ENCODE assay signal across 11 mouse cellular contexts in the genomic region with DNA sequence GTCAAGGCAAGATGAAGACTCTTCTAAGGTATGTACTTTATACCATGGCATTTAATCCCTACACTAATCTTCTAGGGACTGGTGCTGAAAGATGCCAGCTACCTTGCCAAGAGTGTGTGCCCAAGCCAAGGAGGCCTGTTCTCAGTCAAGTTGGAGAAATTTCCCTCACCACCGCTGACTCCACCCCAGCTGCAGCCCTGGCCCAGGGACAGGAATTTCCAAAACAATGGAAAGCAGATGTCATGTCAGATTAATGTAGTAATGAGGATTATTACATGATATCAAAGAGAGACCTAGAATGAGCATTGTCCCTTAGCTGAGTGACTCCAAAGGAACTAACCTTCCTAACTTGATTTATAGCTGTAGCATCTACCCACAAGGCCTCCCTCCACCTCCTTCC. TPM values are rescaled to one million over a fixed set of nuclear protein-coding genes. Genes with fewer than 3 reads are reported as not detected.
DNase-seq lines count a peak whose midpoint lies in the region; ATAC-seq and TF ChIP-seq lines count a peak whose summit lies in the region.
"Had no signal": no experiment of that assay in that cellular context is flagged by ENCODE, and none has a peak within 500 bp of the region (broad histone marks: within the 10 kb centered on the region; RNA-seq: fewer than 3 reads in every experiment).

No protein-coding gene starts in this region.

- no peak for TF ChIP-seq CTCF in layer of hippocampus, adult 2 months (conservative IDR thresholded peaks at IDR 0.05)
- TF ChIP-seq CTCF in midbrain, postnatal 0 days (IDR thresholded peaks at IDR 0.05): no peak

- ATAC-seq in midbrain, postnatal 0 days (ENCODE audit: low FRiP score): no peak

- H3K4me3 ChIP-seq in layer of hippocampus, adult 2 months: no peak overlapping the region
- H3K4me3 ChIP-seq in midbrain, postnatal 0 days (ENCODE audit: low read depth, low read length): no peak overlapping the region
- H3K4me3 ChIP-seq: heart, embryonic 13.5 days had no signal

- H3K27me3 ChIP-seq in midbrain, postnatal 0 days (ENCODE audit: insufficient read depth, low read length): no peaks in the 10 kb centered on the region

- H3K9ac ChIP-seq in midbrain, postnatal 0 days (replicated peaks; ENCODE audit: low read length, poor library complexity, severe bottlenecking): no peak overlapping the region
- H3K9ac ChIP-seq: heart, embryonic 13.5 days had no signal

- no peaks in the 10 kb centered on the region for H3K9me3 ChIP-seq in midbrain, postnatal 0 days (ENCODE audit: low read length)
- H3K9me3 ChIP-seq: heart, embryonic 13.5 days had no signal

- H3K4me1 ChIP-seq in midbrain, postnatal 0 days (ENCODE audit: insufficient read depth, low read length): peaks cover 11% of the 10 kb centered on the region; the same call in 1 of the 2 replicates

- H3K27ac ChIP-seq in layer of hippocampus, adult 2 months: peak overlapping the region; percentile 55
- H3K27ac ChIP-seq in midbrain, postnatal 0 days (ENCODE audit: low read depth, low read length): no peak overlapping the region
- H3K27ac ChIP-seq: heart, embryonic 13.5 days had no signal

- H3K36me3 ChIP-seq in midbrain, postnatal 0 days (ENCODE audit: insufficient read depth, low read length): no peaks in the 10 kb centered on the region
- H3K36me3 ChIP-seq: heart, embryonic 13.5 days had no signal

- H3K4me2 ChIP-seq in midbrain, postnatal 0 days (ENCODE audit: low read depth, low read length, poor library complexity, severe bottlenecking): no peak overlapping the region
- H3K4me2 ChIP-seq: heart, embryonic 13.5 days; liver, embryonic 11.5 days had no signal

- 33% methylated on average over 1 of the region's 1 CpGs for WGBS in midbrain, postnatal 0 days

- DNase-seq in adrenal gland, adult (ENCODE audit: inconsistent age in 2 of 2, low spot score in 1 of 2): peak; percentile 31 to 72
- DNase-seq in adrenal gland, postnatal 25 days: no peak
- DNase-seq in layer of hippocampus, adult 2 months (ENCODE audit: low spot score in 2 of 2): no peak
- no peak for DNase-seq in layer of hippocampus, adult 9-11 months
- DNase-seq in kidney, postnatal 14 days: peak; percentile 53
- DNase-seq in midbrain, postnatal 0 days (ENCODE audit: low spot score): peak; percentile 2
- DNase-seq in ovary, postnatal 14 days (ENCODE audit: low spot score): no peak
- DNase-seq in urinary bladder, adult 2 months (ENCODE audit: low spot score): no peak

RNA-seq across cellular contexts. Expression of gene Stx3, which starts 8.3 kb away (rescaled TPM):
- 11.0 and 12.8 TPM in 2 replicates for total RNA-seq in adrenal gland, postnatal 25 days (2021)
- total RNA-seq in layer of hippocampus, adult 2 months (2021): 10 to 100 TPM; 30.6 to 39.3 TPM
- 28.8 and 35.0 TPM in 2 replicates for total RNA-seq in midbrain, postnatal 0 days (2014; rRNA removed)
- 36.6 and 37.8 TPM in 2 replicates for polyA plus RNA-seq in midbrain, postnatal 0 days (2015; fragmentation: Nextera tagmentation; extraction: Ambion mirVana)
- 16.9 and 19.3 TPM in 2 replicates for polyA plus RNA-seq in urinary bladder, adult 2 months (2012; rRNA removed)

RNA-seq across cellular contexts. Expression of gene Olfr1417, which starts 28.2 kb away (rescaled TPM):
- total RNA-seq in adrenal gland, postnatal 25 days (2021): not detected in 2 replicates
- not detected for total RNA-seq in layer of hippocampus, adult 2 months (2021)
- total RNA-seq in midbrain, postnatal 0 days (2014; rRNA removed): not detected in 2 replicates
- polyA plus RNA-seq in midbrain, postnatal 0 days (2015; fragmentation: Nextera tagmentation; extraction: Ambion mirVana): 0.16 and 0.18 TPM in 2 replicates
- 0.08 TPM in 1 of 2 replicates, not detected in the other for polyA plus RNA-seq in urinary bladder, adult 2 months (2012; rRNA removed)
- total RNA-seq: layer of hippocampus, postnatal 10 days had no signal
- polyA plus RNA-seq: heart, embryonic 13.5 days; liver, embryonic 11.5 days had no signal

RNA-seq across cellular contexts. Expression of gene Mrpl16, which starts 40.7 kb away (rescaled TPM):
- total RNA-seq in adrenal gland, postnatal 25 days (2021): 59.2 and 61.6 TPM in 2 replicates
- total RNA-seq in layer of hippocampus, adult 2 months (2021): 10 to 100 TPM; 31.2 to 34.6 TPM
- 15.6 and 22.8 TPM in 2 replicates for total RNA-seq in midbrain, postnatal 0 days (2014; rRNA removed)
- 52.3 and 53.0 TPM in 2 replicates for polyA plus RNA-seq in midbrain, postnatal 0 days (2015; fragmentation: Nextera tagmentation; extraction: Ambion mirVana)
- 32.9 and 33.0 TPM in 2 replicates for polyA plus RNA-seq in urinary bladder, adult 2 months (2012; rRNA removed)

RNA-seq across cellular contexts. Expression of gene Olfr1418, which starts 50.0 kb away (rescaled TPM):
- total RNA-seq in adrenal gland, postnatal 25 days (2021): not detected in 2 replicates
- not detected for total RNA-seq in layer of hippocampus, adult 2 months (2021)
- total RNA-seq in midbrain, postnatal 0 days (2014; rRNA removed): not detected in 2 replicates
- polyA plus RNA-seq in midbrain, postnatal 0 days (2015; fragmentation: Nextera tagmentation; extraction: Ambion mirVana): not detected in 2 replicates
- polyA plus RNA-seq in urinary bladder, adult 2 months (2012; rRNA removed): not detected in 2 replicates
- total RNA-seq: layer of hippocampus, postnatal 10 days had no signal
- polyA plus RNA-seq: heart, embryonic 13.5 days; liver, embryonic 11.5 days had no signal

Comparison
In these comparisons a context has a peak if more than half of its experiments do, and no peak if none do; other contexts are left out.
1. DNase-seq: peak in adrenal gland, adult (2 of 2), kidney, postnatal 14 days (single experiment) and midbrain, postnatal 0 days (single experiment); none in adrenal gland, postnatal 25 days (single experiment), layer of hippocampus, adult 2 months (0 of 2), layer of hippocampus, adult 9-11 months (single experiment), ovary, postnatal 14 days (single experiment) and urinary bladder, adult 2 months (single experiment).